8 mouse cellular contexts compared by ENCODE assay signal in the genomic region with DNA sequence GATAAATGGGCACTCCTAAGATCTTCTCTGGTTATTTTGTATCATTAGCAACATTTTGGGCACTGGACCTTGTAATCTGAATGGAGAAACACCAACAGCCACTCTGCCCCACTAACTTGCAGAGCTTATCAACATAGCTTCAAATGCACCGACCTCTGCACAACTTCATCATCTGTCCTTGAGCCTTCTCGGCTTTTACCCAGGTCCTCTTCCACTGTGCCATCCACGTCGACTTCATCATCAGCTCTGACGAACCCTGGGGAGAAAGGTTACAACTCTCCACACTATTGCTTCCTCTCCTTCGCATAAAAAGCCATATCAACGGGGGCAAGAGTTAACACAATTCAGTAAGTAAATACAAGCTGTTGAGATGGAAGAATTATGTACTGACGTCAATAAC. TPM values are rescaled to one million over a fixed set of nuclear protein-coding genes. Genes with fewer than 3 reads are reported as not detected.
DNase-seq lines count a peak whose midpoint lies in the region; ATAC-seq and TF ChIP-seq lines count a peak whose summit lies in the region.

No protein-coding gene starts in this region.

- WGBS in lung, postnatal 0 days, result under 1% methylated on average over 8 of the region's 8 CpGs
- 4% methylated on average over 8 of the region's 8 CpGs for WGBS in embryonic facial prominence, embryonic 13.5 days
- 7% methylated on average over 8 of the region's 8 CpGs for WGBS in limb, embryonic 10.5 days
- WGBS in small intestine, adult 2 months, result under 1% methylated on average over 8 of the region's 8 CpGs

- ATAC-seq in lung, postnatal 0 days, result no peak
- ATAC-seq in embryonic facial prominence, embryonic 13.5 days (ENCODE audit: insufficient number of reproducible peaks, insufficient read depth, low FRiP score, low TSS enrichment, low read depth), result no peak

- peak overlapping the region; percentile 67; the same call in 1 of the 2 replicates for H3K9ac ChIP-seq in lung, postnatal 0 days (replicated peaks; ENCODE audit: low read depth)
- H3K9ac ChIP-seq in embryonic facial prominence, embryonic 13.5 days, result peak overlapping the region; percentile 95

- peak overlapping the region; percentile 69 for H3K4me2 ChIP-seq in lung, postnatal 0 days (replicated peaks; ENCODE audit: low read depth, low read length)
- peak overlapping the region; percentile 82 for H3K4me2 ChIP-seq in embryonic facial prominence, embryonic 13.5 days

- intact Hi-C loops in left cerebral cortex, postnatal 10 days (cut with DNase I), result loop anchor here (5.0 kb wide), 1 partner anchor 752 kb away; no protein-coding TSS in a partner anchor

- peak overlapping the region; percentile 95; the same call in 1 of the 2 replicates for H3K27ac ChIP-seq in lung, postnatal 0 days (ENCODE audit: low read length)
- H3K27ac ChIP-seq in embryonic facial prominence, embryonic 13.5 days, result no peak overlapping the region
- H3K27ac ChIP-seq in limb, embryonic 10.5 days, result peak overlapping the region; percentile 96
- peak overlapping the region; percentile 85; the same call in 1 of the 2 replicates for H3K27ac ChIP-seq in small intestine, adult 2 months (ENCODE audit: insufficient read depth, low read depth, low read length)

- H3K4me1 ChIP-seq in lung, postnatal 0 days (ENCODE audit: insufficient read depth, low read depth, low read length), result peaks cover 5% of the 10 kb centered on the region; the same call in 1 of the 2 replicates
- peaks cover 54% of the 10 kb centered on the region for H3K4me1 ChIP-seq in embryonic facial prominence, embryonic 13.5 days
- H3K4me1 ChIP-seq in limb, embryonic 10.5 days, result peaks cover 48% of the 10 kb centered on the region
- H3K4me1 ChIP-seq in small intestine, adult 2 months (ENCODE audit: control insufficient read depth, insufficient read depth, insufficient read length, low read length), result peaks cover 9% of the 10 kb centered on the region; the same call in 1 of the 2 replicates

- 0 out of 2 replicates have a peak, but pooled peaks have one; percentile 26 for TF ChIP-seq EP300 in lung, postnatal 0 days (IDR thresholded peaks at IDR 0.05)

- no peak for TF ChIP-seq CTCF in lung, postnatal 0 days (IDR thresholded peaks at IDR 0.05)
- no peak for TF ChIP-seq CTCF in small intestine, adult 2 months (IDR thresholded peaks at IDR 0.05; ENCODE audit: extremely low read depth, insufficient read length, insufficient replicate concordance, low read depth, low read length)

- no peaks in the 10 kb centered on the region for H3K27me3 ChIP-seq in lung, postnatal 0 days (replicated peaks; ENCODE audit: insufficient read depth, low read length)
- H3K27me3 ChIP-seq in embryonic facial prominence, embryonic 13.5 days, result no peaks in the 10 kb centered on the region
- no peaks in the 10 kb centered on the region for H3K27me3 ChIP-seq in limb, embryonic 10.5 days (ENCODE audit: low read depth, poor library complexity, severe bottlenecking)
- H3K27me3 ChIP-seq in small intestine, adult 2 months (ENCODE audit: control insufficient read depth, insufficient read depth, low read length), result no peaks in the 10 kb centered on the region

- H3K4me3 ChIP-seq in lung, postnatal 0 days (ENCODE audit: low read depth, low read length), result peak overlapping the region; percentile 70
- H3K4me3 ChIP-seq in embryonic facial prominence, embryonic 13.5 days, result peak overlapping the region; percentile 92
- H3K4me3 ChIP-seq in limb, embryonic 10.5 days, result peak overlapping the region; percentile 95
- H3K4me3 ChIP-seq in small intestine, adult 2 months (ENCODE audit: low read depth, low read length), result peak overlapping the region; percentile 90

- peaks cover 14% of the 10 kb centered on the region for H3K36me3 ChIP-seq in lung, postnatal 0 days (ENCODE audit: insufficient read depth, low read length)
- H3K36me3 ChIP-seq in embryonic facial prominence, embryonic 13.5 days, result peaks cover 36% of the 10 kb centered on the region
- H3K36me3 ChIP-seq in limb, embryonic 10.5 days, result peaks cover 52% of the 10 kb centered on the region
- H3K36me3 ChIP-seq in small intestine, adult 2 months (ENCODE audit: control insufficient read depth, insufficient read depth, low read length), result peaks cover 36% of the 10 kb centered on the region

- no peak for DNase-seq in lung, postnatal 0 days (ENCODE audit: low spot score)
- no peak for DNase-seq in lung, postnatal 14 days
- no peak for DNase-seq in limb, embryonic 10.5 days (ENCODE audit: low spot score)
- DNase-seq in natural killer cell, adult 2 months (ENCODE audit: low spot score in 2 of 2), result no peak
- no peak for DNase-seq in left cerebral cortex, postnatal 10 days (ENCODE audit: extremely low spot score in 1 of 2, low spot score in 2 of 2)
- DNase-seq in right cerebral cortex, postnatal 36 days (ENCODE audit: low spot score in 2 of 2), result no peak

- no peak for TF ChIP-seq POLR2A in small intestine, adult 2 months (IDR thresholded peaks at IDR 0.05; ENCODE audit: low read depth, low read length)

- H3K9me3 ChIP-seq in lung, postnatal 0 days (ENCODE audit: low read length), result no peaks in the 10 kb centered on the region
- no peaks in the 10 kb centered on the region for H3K9me3 ChIP-seq in embryonic facial prominence, embryonic 13.5 days
- H3K9me3 ChIP-seq in limb, embryonic 10.5 days (replicated peaks), result no peaks in the 10 kb centered on the region

RNA-seq across cellular contexts. Expression of a gene that starts 1.2 kb away (rescaled TPM):
- 283 and 342 TPM in 2 replicates for polyA plus RNA-seq in lung, postnatal 0 days (2015; fragmentation: Nextera tagmentation; extraction: Ambion mirVana)
- 638 and 646 TPM in 2 replicates for polyA plus RNA-seq in embryonic facial prominence, embryonic 13.5 days (2015; fragmentation: Nextera tagmentation; extraction: Ambion mirVana)
- polyA plus RNA-seq in limb, embryonic 10.5 days (2016; fragmentation: Nextera tagmentation; extraction: Ambion mirVana), result 590 and 620 TPM in 2 replicates
- 9.1 and 15.1 TPM in 2 replicates for polyA plus RNA-seq in small intestine, adult 2 months (2012; rRNA removed)
- total RNA-seq in left cerebral cortex, postnatal 10 days (2021), result 100 to 1,000 TPM; 245 to 249 TPM

RNA-seq across cellular contexts. Expression of a gene that starts 1.5 kb away (rescaled TPM):
- 0.67 and 1.0 TPM in 2 replicates for polyA plus RNA-seq in lung, postnatal 0 days (2015; fragmentation: Nextera tagmentation; extraction: Ambion mirVana)
- polyA plus RNA-seq in embryonic facial prominence, embryonic 13.5 days (2015; fragmentation: Nextera tagmentation; extraction: Ambion mirVana), result 1.7 TPM in 2 replicates
- 1.9 and 2.7 TPM in 2 replicates for polyA plus RNA-seq in limb, embryonic 10.5 days (2016; fragmentation: Nextera tagmentation; extraction: Ambion mirVana)
- polyA plus RNA-seq in small intestine, adult 2 months (2012; rRNA removed), result 0.32 and 0.47 TPM in 2 replicates
- 1 to 10 TPM; 1.6 to 1.7 TPM for total RNA-seq in left cerebral cortex, postnatal 10 days (2021)

RNA-seq across cellular contexts. Expression of a gene that starts 59.6 kb away (rescaled TPM):
- polyA plus RNA-seq in lung, postnatal 0 days (2015; fragmentation: Nextera tagmentation; extraction: Ambion mirVana), result not detected in 2 replicates
- not detected in 2 replicates for polyA plus RNA-seq in embryonic facial prominence, embryonic 13.5 days (2015; fragmentation: Nextera tagmentation; extraction: Ambion mirVana)
- polyA plus RNA-seq in limb, embryonic 10.5 days (2016; fragmentation: Nextera tagmentation; extraction: Ambion mirVana), result not detected in 2 replicates
- polyA plus RNA-seq in small intestine, adult 2 months (2012; rRNA removed), result not detected in 2 replicates
- 10 to 100 TPM; 20.2 to 24.7 TPM for total RNA-seq in left cerebral cortex, postnatal 10 days (2021)

Comparison
In these comparisons a context has a peak if more than half of its experiments do, and no peak if none do; other contexts are left out.
1. RNA of a gene that starts 1.2 kb away (polyA plus RNA-seq): 638 to 646 TPM in embryonic facial prominence, embryonic 13.5 days, 590 to 620 TPM in limb, embryonic 10.5 days and 283 to 342 TPM in lung, postnatal 0 days; 9.1 to 15.1 TPM in small intestine, adult 2 months; every median in the first group is over 10 times any median in the second.
2. Peak in every context shown above with its lines, with median percentiles within 50 percentile points of each other: H3K4me3 ChIP-seq.